Mouse (Mus musculus) embryonic facial prominence, embryonic 15.5 days (tissue): ENCODE data around the gene Ank3. TPM values are rescaled to one million over a fixed set of nuclear protein-coding genes. Genes with fewer than 3 reads are reported as not detected.

Experiments
- ATAC-seq: fragments of 200-750 bp; cut with Nextera tagmentation; 2 replicates; pipeline ENCODE4 v1.8.0; 2017; ENCODE audit warnings: low read depth, moderate TSS enrichment; ENCODE audit not compliant: insufficient number of reproducible peaks, low FRiP score, low TSS enrichment
- H3K27ac ChIP-seq: fragments of 300-500 bp; sonication (generic); replicated peaks from 2 replicates; pipeline ENCODE4 v1.5.1; 2015; ENCODE audit warnings: mild to moderate bottlenecking, inconsistent platforms
- H3K27me3 ChIP-seq: fragments of 300-500 bp; sonication (generic); 2 replicates; pipeline ENCODE4 v1.6.1; 2015; ENCODE audit warnings: inconsistent platforms
- H3K36me3 ChIP-seq: fragments of 300-500 bp; sonication (generic); 2 replicates; pipeline ENCODE4 v1.6.1; 2015; ENCODE audit warnings: mild to moderate bottlenecking, inconsistent platforms
- H3K4me1 ChIP-seq: fragments of 300-500 bp; sonication (generic); 2 replicates; pipeline ENCODE4 v1.6.1; 2015; ENCODE audit warnings: inconsistent platforms
- H3K4me2 ChIP-seq: fragments of 300-500 bp; sonication (generic); replicated peaks from 2 replicates; pipeline ENCODE4 v1.6.1; 2015; ENCODE audit warnings: mild to moderate bottlenecking, inconsistent platforms
- H3K4me3 ChIP-seq: fragments of 300-500 bp; sonication (generic); replicated peaks from 2 replicates; pipeline ENCODE4 v1.5.1; 2015; ENCODE audit warnings: mild to moderate bottlenecking, inconsistent platforms
- H3K9ac ChIP-seq: fragments of 300-500 bp; sonication (generic); 2 replicates; pipeline ENCODE4 v1.6.1; 2015; ENCODE audit warnings: inconsistent platforms
- H3K9me3 ChIP-seq: fragments of 300-500 bp; sonication (generic); replicated peaks from 2 replicates; pipeline ENCODE4 v1.6.1; 2016; ENCODE audit warnings: inconsistent platforms
- WGBS: fragments of 180-500 bp; shearing (Covaris S2); methylation state at CpG from one replicate; pipeline ENCODE4 v1.1.7; 2015; 5-methylcytosine and 5-hydroxymethylcytosine counted together
- polyA plus RNA-seq: library from polyadenylated mRNA; unstranded; fragments of >200 nt; fragmentation: Nextera tagmentation; extraction: Ambion mirVana; gene quantifications from 2 replicates; pipeline ENCODE4 v1.2.1, GENCODE M21; 2015

The Ank3 gene
- polyA plus RNA-seq, 1 experiment from 2014 or later = 24.3 TPM

- Histone ChIP-seq H3K27ac (no peak overlapping the region), H3K9ac (no peak overlapping the region), H3K4me2 (peak overlapping the region; percentile 76), H3K9me3 (no peaks in the 10 kb centered on the region), H3K4me3 (0 out of 2 replicates have a peak overlapping the region, but pooled peaks have one; percentile 51), H3K27me3 (no peaks in the 10 kb centered on the region), H3K36me3 (no peaks in the 10 kb centered on the region), H3K4me1 (peaks cover 20% of the 10 kb centered on the region)
- ATAC-seq = no peak
- 52% methylated on average over 9 of the region's 9 CpGs for WGBS
These were observed 138.0 kb downstream of the Ank3 start for GRCm38 (mm10) chr10:69536372-69537075.

- no peak overlapping the region for H3K9ac ChIP-seq
- no peak overlapping the region for H3K4me2 ChIP-seq
- H3K9me3 ChIP-seq = no peaks in the 10 kb centered on the region
- H3K27me3 ChIP-seq = no peaks in the 10 kb centered on the region
- no peak overlapping the region for H3K27ac ChIP-seq
- 84% methylated on average over 2 of the region's 2 CpGs for WGBS
- no peak for ATAC-seq
- H3K36me3 ChIP-seq = no peaks in the 10 kb centered on the region
- H3K4me3 ChIP-seq = no peak overlapping the region
- peaks cover 16% of the 10 kb centered on the region; the same call in 1 of the 2 replicates for H3K4me1 ChIP-seq
These were observed 139.7 kb downstream of the Ank3 start for GRCm38 (mm10) chr10:69538236-69538635.

GRCm38 (mm10) chr10:69542439-69542838, 143.9 kb downstream of the Ank3 start:
- Histone ChIP-seq H3K36me3 (no peaks in the 10 kb centered on the region), H3K4me1 (no peaks in the 10 kb centered on the region), H3K4me2 (no peak overlapping the region), H3K9ac (no peak overlapping the region), H3K4me3 (no peak overlapping the region), H3K27ac (no peak overlapping the region), H3K9me3 (no peaks in the 10 kb centered on the region), H3K27me3 (no peaks in the 10 kb centered on the region)
- no peak for ATAC-seq
- WGBS = 85% methylated on average over 3 of the region's 3 CpGs

GRCm38 (mm10) chr10:69543876-69544620, 145.5 kb downstream of the Ank3 start:
- no peak overlapping the region for H3K4me3 ChIP-seq
- no peak overlapping the region for H3K4me2 ChIP-seq
- no peaks in the 10 kb centered on the region for H3K27me3 ChIP-seq
- H3K36me3 ChIP-seq = no peaks in the 10 kb centered on the region
- no peak for ATAC-seq
- H3K9me3 ChIP-seq = no peaks in the 10 kb centered on the region
- H3K27ac ChIP-seq = no peak overlapping the region
- no peak overlapping the region for H3K9ac ChIP-seq
- 91% methylated on average over 10 of the region's 10 CpGs for WGBS
- H3K4me1 ChIP-seq = no peaks in the 10 kb centered on the region

- Histone ChIP-seq H3K4me2 (no peak overlapping the region), H3K9ac (no peak overlapping the region), H3K9me3 (no peaks in the 10 kb centered on the region), H3K4me1 (no peaks in the 10 kb centered on the region), H3K36me3 (no peaks in the 10 kb centered on the region), H3K4me3 (no peak overlapping the region), H3K27ac (no peak overlapping the region), H3K27me3 (no peaks in the 10 kb centered on the region)
- no peak for ATAC-seq
- WGBS = 85% methylated on average over 7 of the region's 7 CpGs
These were observed 146.1 kb downstream of the Ank3 start for GRCm38 (mm10) chr10:69544653-69545052.

- ATAC-seq = no peak
These were observed 147.4 kb downstream of the Ank3 start for GRCm38 (mm10) chr10:69545936-69546335.

GRCm38 (mm10) chr10:69546643-69547042, 148.1 kb downstream of the Ank3 start:
- H3K36me3 ChIP-seq = no peaks in the 10 kb centered on the region
- H3K27ac ChIP-seq = no peak overlapping the region
- no peak overlapping the region for H3K4me3 ChIP-seq
- WGBS = 56% methylated on average over 6 of the region's 6 CpGs
- no peaks in the 10 kb centered on the region for H3K4me1 ChIP-seq
- H3K27me3 ChIP-seq = no peaks in the 10 kb centered on the region
- no peak for ATAC-seq
- no peak overlapping the region for H3K4me2 ChIP-seq
- no peaks in the 10 kb centered on the region for H3K9me3 ChIP-seq
- H3K9ac ChIP-seq = no peak overlapping the region

More at GRCm38 (mm10) chr10:69545936-69546335, 147.4 kb downstream of the Ank3 start:
- 86% methylated on average over 3 of the region's 3 CpGs for WGBS
- Histone ChIP-seq H3K36me3 (no peaks in the 10 kb centered on the region), H3K27ac (no peak overlapping the region), H3K27me3 (no peaks in the 10 kb centered on the region), H3K4me2 (no peak overlapping the region), H3K9ac (no peak overlapping the region), H3K9me3 (no peaks in the 10 kb centered on the region), H3K4me3 (no peak overlapping the region), H3K4me1 (no peaks in the 10 kb centered on the region)

- Histone ChIP-seq H3K36me3 (no peaks in the 10 kb centered on the region), H3K4me3 (no peak overlapping the region), H3K9me3 (no peaks in the 10 kb centered on the region), H3K27ac (no peak overlapping the region), H3K4me2 (no peak overlapping the region), H3K9ac (no peak overlapping the region), H3K4me1 (no peaks in the 10 kb centered on the region), H3K27me3 (no peaks in the 10 kb centered on the region)
- no peak for ATAC-seq
- 86% methylated on average over 3 of the region's 3 CpGs for WGBS
These were observed 150.2 kb downstream of the Ank3 start for GRCm38 (mm10) chr10:69548771-69549170.

GRCm38 (mm10) chr10:69549221-69549620, 150.6 kb downstream of the Ank3 start:
- H3K27me3 ChIP-seq = no peaks in the 10 kb centered on the region
- no peak overlapping the region for H3K9ac ChIP-seq
- H3K36me3 ChIP-seq = no peaks in the 10 kb centered on the region
- no peak overlapping the region for H3K27ac ChIP-seq
- no peaks in the 10 kb centered on the region for H3K9me3 ChIP-seq
- no peak overlapping the region for H3K4me3 ChIP-seq
- no peak overlapping the region for H3K4me2 ChIP-seq
- no peak for ATAC-seq
- 94% methylated on average over 4 of the region's 4 CpGs for WGBS
- no peaks in the 10 kb centered on the region for H3K4me1 ChIP-seq

- Histone ChIP-seq H3K4me1 (no peaks in the 10 kb centered on the region), H3K36me3 (no peaks in the 10 kb centered on the region), H3K9ac (no peak overlapping the region), H3K9me3 (no peaks in the 10 kb centered on the region), H3K4me3 (no peak overlapping the region), H3K27me3 (no peaks in the 10 kb centered on the region), H3K27ac (no peak overlapping the region), H3K4me2 (no peak overlapping the region)
- WGBS = 65% methylated on average over 4 of the region's 4 CpGs
- ATAC-seq = no peak
These were observed 152.3 kb downstream of the Ank3 start for GRCm38 (mm10) chr10:69550824-69551223.

- Histone ChIP-seq H3K4me3 (no peak overlapping the region), H3K9me3 (no peaks in the 10 kb centered on the region), H3K36me3 (no peaks in the 10 kb centered on the region), H3K4me2 (no peak overlapping the region), H3K9ac (no peak overlapping the region), H3K27me3 (no peaks in the 10 kb centered on the region), H3K4me1 (no peaks in the 10 kb centered on the region), H3K27ac (no peak overlapping the region)
- ATAC-seq = no peak
- 56% methylated on average over 1 of the region's 1 CpGs for WGBS
These were observed 154.5 kb downstream of the Ank3 start for GRCm38 (mm10) chr10:69553091-69553490.
